Mouse (Mus musculus) heart, embryonic 16.5 days (tissue): ENCODE results near the gene Hoxa3. TPM values are rescaled to one million over a fixed set of nuclear protein-coding genes. Genes with fewer than 3 reads are reported as not detected.

Experiments used
- ATAC-seq: fragments of 200-750 bp; cut with Nextera tagmentation; replicated peaks from 2 replicates; pipeline ENCODE4 v1.8.0; 2017; ENCODE audit warnings: moderate number of reproducible peaks; ENCODE audit not compliant: insufficient read depth, low FRiP score; ENCODE audit errors: extremely low read depth
- H3K27ac ChIP-seq: fragments of 300-500 bp; sonication (generic); 2 replicates; pipeline ENCODE4 v1.5.1; 2014; ENCODE audit warnings: mild to moderate bottlenecking, low read length, control low read depth, moderate library complexity
- H3K27me3 ChIP-seq: fragments of 300-500 bp; sonication (generic); 2 replicates; pipeline ENCODE4 v1.6.1; 2014; ENCODE audit warnings: low read length, mixed read lengths; ENCODE audit not compliant: control insufficient read depth, insufficient read depth
- H3K36me3 ChIP-seq: fragments of 300-500 bp; sonication (generic); 2 replicates; pipeline ENCODE4 v1.6.1; 2014; ENCODE audit not compliant: control insufficient read depth, insufficient read depth
- H3K4me1 ChIP-seq: fragments of 300-500 bp; sonication (generic); 2 replicates; pipeline ENCODE4 v1.6.1; 2014; ENCODE audit warnings: low read length, mixed read lengths; ENCODE audit not compliant: control insufficient read depth, insufficient read depth
- H3K4me2 ChIP-seq: fragments of 300-500 bp; sonication (generic); 2 replicates; pipeline ENCODE4 v1.6.1; 2014; ENCODE audit warnings: low read depth, mild to moderate bottlenecking, control low read depth, low read length
- H3K4me3 ChIP-seq: fragments of 300-500 bp; sonication (generic); 2 replicates; pipeline ENCODE4 v1.5.1; 2014; ENCODE audit warnings: mild to moderate bottlenecking, control low read depth, low read length
- H3K9ac ChIP-seq: fragments of 300-500 bp; sonication (generic); 2 replicates; pipeline ENCODE4 v1.6.1; 2014; ENCODE audit warnings: low read length, control low read depth
- H3K9me3 ChIP-seq: fragments of 300-500 bp; sonication (generic); replicated peaks from 2 replicates; pipeline ENCODE4 v1.6.1; 2016; ENCODE audit warnings: low read length; ENCODE audit not compliant: control insufficient read depth
- WGBS: fragments of 180-500 bp; shearing (Covaris S2); extraction: QIAGEN DNeasy Blood & Tissue Kit; methylation state at CpG from one replicate; pipeline ENCODE4 v1.1.7; 2014; 5-methylcytosine and 5-hydroxymethylcytosine counted together
- polyA plus RNA-seq: library from polyadenylated mRNA; unstranded; fragments of >200 nt; fragmentation: Nextera tagmentation; extraction: Ambion mirVana; gene quantifications from 2 replicates; pipeline ENCODE4 v1.2.1, GENCODE M21; 2015

Hoxa3 gene
- polyA plus RNA-seq, 1 experiment from 2014 or later, result 0.89 TPM

DNA sequence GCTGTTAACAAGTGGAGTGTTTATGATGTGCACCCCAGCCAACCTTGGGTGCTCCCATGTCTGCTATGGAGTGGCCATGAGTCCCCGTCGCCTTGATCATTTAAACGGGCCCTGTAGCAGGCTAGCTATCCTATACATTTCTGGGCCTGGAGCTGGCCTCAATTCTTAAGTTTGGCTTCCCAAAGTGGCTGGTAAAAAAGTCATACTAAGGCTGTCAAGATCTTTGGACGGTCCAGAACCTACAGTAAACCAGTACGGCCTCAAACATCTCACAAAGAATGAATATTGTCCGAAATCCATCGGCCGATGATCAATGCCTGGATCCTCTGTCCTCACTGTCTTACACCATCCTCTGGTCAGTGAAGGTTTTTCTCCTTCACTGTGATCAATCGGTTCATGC lies 22.1 kb upstream of the Hoxa3 start:
- Histone ChIP-seq H3K27ac (no peak overlapping the region), H3K4me3 (no peak overlapping the region), H3K9me3 (no peaks in the 10 kb centered on the region), H3K4me2 (no peak overlapping the region), H3K27me3 (peaks cover 84% of the 10 kb centered on the region), H3K4me1 (no peaks in the 10 kb centered on the region), H3K9ac (no peak overlapping the region), H3K36me3 (no peaks in the 10 kb centered on the region)
- 30% methylated on average over 9 of the region's 9 CpGs for WGBS
- no peak for ATAC-seq

DNA sequence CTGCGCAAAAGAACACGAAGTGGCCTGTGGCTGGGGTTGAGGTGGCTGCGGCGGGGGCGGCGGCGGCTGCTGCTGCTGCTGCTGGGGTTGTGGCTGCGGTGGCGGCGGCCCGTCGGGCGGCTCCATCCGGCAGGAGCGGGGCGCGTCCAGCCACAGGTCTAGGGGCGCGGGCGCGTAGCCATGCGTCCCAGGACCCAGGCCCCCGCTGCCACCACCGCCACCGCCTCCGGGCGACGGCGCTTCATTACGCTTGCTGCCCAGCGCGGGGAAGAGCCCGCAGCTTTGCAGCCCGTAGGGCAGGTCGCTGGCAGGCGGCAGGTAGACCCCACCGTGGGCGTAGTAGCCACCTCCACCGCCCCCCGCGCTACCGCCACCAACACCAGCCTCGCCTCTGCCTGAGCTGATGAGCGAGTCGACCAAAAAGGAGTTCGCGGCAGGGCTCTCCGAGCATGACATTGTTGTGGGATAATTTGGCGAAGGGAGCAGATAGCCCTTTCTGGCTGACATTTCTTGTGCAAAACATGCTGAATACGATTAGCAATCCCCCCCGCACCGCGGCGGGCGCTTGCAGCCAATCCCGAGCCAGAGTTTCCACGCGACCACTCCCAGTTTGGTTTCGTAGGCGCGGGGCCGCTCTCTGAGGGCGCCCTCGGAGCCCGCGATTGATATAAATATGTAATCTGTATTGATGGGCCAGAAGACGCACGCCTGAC lies 21.4 kb upstream of the Hoxa3 start:
- Histone ChIP-seq H3K9me3 (no peaks in the 10 kb centered on the region), H3K4me3 (no peak overlapping the region), H3K27ac (no peak overlapping the region), H3K4me1 (no peaks in the 10 kb centered on the region), H3K9ac (no peak overlapping the region), H3K36me3 (no peaks in the 10 kb centered on the region), H3K27me3 (peaks cover 84% of the 10 kb centered on the region), H3K4me2 (no peak overlapping the region)
- no peak for ATAC-seq
- WGBS, result 2% methylated on average over 64 of the region's 68 CpGs

DNA sequence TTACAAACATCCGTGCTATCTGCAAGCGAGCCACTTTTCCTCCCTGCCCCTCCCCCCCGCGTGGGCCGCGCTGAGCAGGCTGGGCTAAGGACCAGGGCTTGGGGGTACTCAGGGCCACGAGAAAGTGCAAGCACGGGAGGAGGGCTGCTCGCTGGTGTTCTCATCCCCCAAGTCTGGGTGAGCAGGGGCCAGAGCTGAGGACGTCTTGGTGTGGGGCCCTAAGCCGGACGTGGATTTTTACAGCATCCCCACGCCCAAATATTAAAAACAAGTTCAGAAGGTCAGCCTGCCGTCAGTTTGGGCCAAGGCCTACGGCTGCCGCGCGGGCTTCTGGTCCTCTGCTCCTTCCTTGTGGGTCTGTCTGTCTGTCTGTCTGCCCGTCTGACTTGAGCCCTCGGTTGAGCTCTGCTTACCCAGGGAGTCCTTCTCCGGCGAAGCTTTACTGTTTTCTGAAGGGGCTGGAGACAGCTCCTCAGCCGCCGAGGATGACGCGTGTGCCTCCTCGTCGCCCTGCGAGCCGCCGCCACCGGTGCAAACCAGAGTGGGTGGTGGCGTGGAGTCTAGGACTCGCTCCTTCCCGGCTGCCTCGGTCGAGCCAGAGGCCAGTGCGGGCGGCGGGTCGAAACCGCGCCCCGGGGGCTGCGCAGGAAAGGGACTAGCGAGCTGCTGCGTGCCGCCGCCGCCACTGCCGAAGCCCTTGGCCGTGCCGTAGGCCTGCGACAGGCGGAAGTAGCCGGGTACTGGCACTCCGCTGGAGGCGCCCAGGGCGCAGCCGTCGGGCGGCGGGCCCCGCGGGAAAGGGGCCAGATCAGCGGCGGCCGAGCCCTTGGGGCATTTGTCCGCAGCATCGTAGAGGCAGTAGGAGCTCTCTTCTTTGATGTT lies 20.7 kb upstream of the Hoxa3 start:
- ATAC-seq, result no peak
- H3K4me3 ChIP-seq, result peak overlapping the region; percentile 16
- no peak overlapping the region for H3K4me2 ChIP-seq
- no peaks in the 10 kb centered on the region for H3K4me1 ChIP-seq
- H3K9ac ChIP-seq, result no peak overlapping the region
- no peaks in the 10 kb centered on the region for H3K9me3 ChIP-seq
- H3K27me3 ChIP-seq, result peaks cover 86% of the 10 kb centered on the region
- H3K36me3 ChIP-seq, result no peaks in the 10 kb centered on the region
- H3K27ac ChIP-seq, result no peak overlapping the region
- WGBS, result 2% methylated on average over 70 of the region's 70 CpGs

DNA sequence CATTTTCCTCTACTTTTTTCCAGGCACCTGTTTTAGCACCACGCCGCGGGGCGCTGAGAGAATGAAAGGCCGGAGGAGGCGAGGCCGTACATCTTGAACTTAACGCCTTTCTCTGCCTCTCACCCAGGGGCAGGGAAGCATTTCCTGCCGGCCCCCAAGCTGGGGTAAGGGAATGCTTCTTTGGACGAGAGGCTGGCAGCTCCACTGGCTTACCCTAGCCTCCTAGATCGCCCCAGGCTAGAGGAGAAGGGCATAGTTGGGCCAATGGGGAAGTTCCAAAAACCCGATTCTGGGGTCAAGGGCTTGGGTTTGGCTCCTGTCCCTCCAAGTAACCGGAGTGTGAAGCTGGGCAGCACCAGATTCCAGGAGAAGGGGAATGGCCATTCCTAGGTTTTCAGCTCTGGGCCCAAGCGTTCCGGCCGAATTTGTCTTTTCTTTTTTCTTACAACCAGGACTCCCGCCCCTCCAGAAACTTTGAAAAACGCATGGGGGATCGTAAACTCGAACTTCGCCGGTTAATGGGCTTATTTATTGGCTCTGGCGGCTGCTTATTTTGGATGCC lies 19.9 kb upstream of the Hoxa3 start:
- 2% methylated on average over 23 of the region's 23 CpGs for WGBS
- Histone ChIP-seq H3K36me3 (no peaks in the 10 kb centered on the region), H3K27me3 (peaks cover 86% of the 10 kb centered on the region), H3K27ac (no peak overlapping the region), H3K9me3 (no peaks in the 10 kb centered on the region), H3K9ac (no peak overlapping the region), H3K4me3 (no peak overlapping the region), H3K4me1 (no peaks in the 10 kb centered on the region), H3K4me2 (no peak overlapping the region)
- no peak for ATAC-seq

DNA sequence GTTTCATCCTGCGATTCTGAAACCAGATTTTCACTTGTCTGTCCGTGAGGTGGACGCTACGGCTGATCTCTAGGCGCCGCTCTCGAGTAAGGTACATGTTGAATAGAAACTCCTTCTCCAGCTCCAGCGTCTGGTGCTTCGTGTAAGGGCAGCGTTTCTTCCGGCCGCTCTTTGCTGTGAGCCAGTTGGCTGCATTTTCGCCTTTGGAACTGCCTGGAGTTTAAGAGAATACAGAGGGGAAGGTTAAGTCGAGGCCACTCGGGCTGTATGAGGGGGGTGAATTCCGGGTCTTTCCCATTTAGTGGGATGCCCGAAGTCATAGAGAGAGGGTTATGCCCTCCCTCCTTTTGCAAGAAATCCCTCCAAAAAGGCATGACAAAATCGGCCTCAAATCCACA lies 19.4 kb upstream of the Hoxa3 start:
- H3K4me1 ChIP-seq, result no peaks in the 10 kb centered on the region
- H3K27me3 ChIP-seq, result peaks cover 85% of the 10 kb centered on the region
- no peaks in the 10 kb centered on the region for H3K9me3 ChIP-seq
- 2% methylated on average over 18 of the region's 18 CpGs for WGBS
- H3K4me2 ChIP-seq, result no peak overlapping the region
- ATAC-seq, result no peak
- no peak overlapping the region for H3K9ac ChIP-seq
- H3K4me3 ChIP-seq, result no peak overlapping the region
- H3K27ac ChIP-seq, result no peak overlapping the region
- H3K36me3 ChIP-seq, result no peaks in the 10 kb centered on the region

DNA sequence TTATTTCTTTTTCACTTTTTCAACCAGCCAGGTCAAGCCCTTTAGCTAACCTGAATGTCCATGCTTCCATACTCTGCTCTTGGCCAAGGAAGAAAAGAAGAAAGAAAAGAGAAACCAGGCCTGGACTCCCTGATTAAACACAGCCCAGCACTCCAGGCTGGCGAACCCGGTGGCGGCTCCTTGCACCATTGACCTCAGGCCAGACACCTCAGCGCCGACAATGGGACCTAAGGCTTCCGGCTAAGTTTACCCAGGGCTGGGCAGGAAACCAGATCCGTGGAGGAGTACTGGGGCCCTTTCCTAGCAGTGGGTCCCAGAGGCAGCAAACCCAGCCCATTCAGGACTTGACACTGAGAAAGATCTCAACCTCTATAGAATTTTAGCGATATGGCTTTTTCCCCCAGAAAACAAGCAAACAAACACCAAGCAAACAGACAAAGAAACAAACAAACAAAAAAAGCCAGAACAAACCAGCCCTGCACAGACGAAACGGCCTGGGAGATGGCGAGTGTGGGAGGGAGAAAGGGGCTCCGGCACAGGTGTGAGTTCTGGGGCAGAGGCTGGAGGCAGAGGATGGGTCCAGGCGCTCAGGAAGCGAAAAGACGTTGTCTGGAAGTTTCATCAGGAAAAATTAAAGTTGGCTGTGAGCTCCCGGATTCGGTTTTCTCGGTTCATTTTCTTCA lies 18.9 kb upstream of the Hoxa3 start:
- H3K4me1 ChIP-seq, result no peaks in the 10 kb centered on the region
- H3K27ac ChIP-seq, result no peak overlapping the region
- H3K4me3 ChIP-seq, result no peak overlapping the region
- H3K9me3 ChIP-seq, result no peaks in the 10 kb centered on the region
- no peak overlapping the region for H3K4me2 ChIP-seq
- ATAC-seq, result no peak
- H3K27me3 ChIP-seq, result peaks cover 85% of the 10 kb centered on the region
- no peaks in the 10 kb centered on the region for H3K36me3 ChIP-seq
- WGBS, result 4% methylated on average over 18 of the region's 18 CpGs
- no peak overlapping the region for H3K9ac ChIP-seq

DNA sequence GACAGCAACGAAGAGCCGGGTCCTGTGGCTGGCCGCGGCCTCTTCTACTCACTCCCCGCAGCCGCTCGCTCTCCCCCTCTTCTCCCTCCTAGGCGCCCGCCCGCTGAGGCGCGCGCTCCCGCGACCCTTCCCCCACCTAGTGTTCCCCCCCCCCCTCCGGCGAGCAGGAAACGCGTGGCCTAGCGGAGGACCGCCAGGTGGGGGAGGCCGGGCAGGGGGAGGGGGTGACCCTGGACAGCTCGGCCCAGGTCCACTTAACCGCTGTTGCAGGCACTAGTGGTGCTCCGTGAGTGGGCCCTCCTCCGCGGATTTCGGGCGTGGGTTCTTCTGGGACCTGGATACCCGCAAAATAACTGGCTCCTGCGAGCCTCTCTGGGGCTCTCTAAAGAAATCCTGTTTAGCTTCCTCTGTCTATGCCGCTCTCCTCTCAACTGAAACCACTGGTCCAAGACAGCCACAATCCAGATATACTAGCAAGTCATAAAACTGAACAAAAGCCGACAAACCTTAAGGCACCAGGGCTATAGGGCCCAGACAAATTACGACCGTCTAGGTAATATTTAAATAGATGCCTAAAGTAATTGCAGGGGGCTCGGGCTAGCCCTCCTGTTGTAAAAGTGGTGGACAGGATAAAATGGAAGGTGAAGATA lies 17.5 kb upstream of the Hoxa3 start, which contains the start of gene Hoxa9:
Gene Hoxa9 (minus strand): TSS at position 574 of the 650 bp plus-strand sequence.
- H3K4me3 ChIP-seq, result no peak within 1 kb of the TSS
- H3K4me2 ChIP-seq, result no peak within 1 kb of the TSS
- H3K9ac ChIP-seq, result no peak within 1 kb of the TSS
- H3K27me3 ChIP-seq, result peaks cover 85% of the 10 kb centered on the region
- H3K27ac ChIP-seq, result no peak within 1 kb of the TSS
- 2% methylated on average over 29 of the region's 36 CpGs for WGBS
- no peak for ATAC-seq
- no peaks in the 10 kb centered on the region for H3K36me3 ChIP-seq
- H3K9me3 ChIP-seq, result no peaks in the 10 kb centered on the region
- no peaks in the 10 kb centered on the region for H3K4me1 ChIP-seq

DNA sequence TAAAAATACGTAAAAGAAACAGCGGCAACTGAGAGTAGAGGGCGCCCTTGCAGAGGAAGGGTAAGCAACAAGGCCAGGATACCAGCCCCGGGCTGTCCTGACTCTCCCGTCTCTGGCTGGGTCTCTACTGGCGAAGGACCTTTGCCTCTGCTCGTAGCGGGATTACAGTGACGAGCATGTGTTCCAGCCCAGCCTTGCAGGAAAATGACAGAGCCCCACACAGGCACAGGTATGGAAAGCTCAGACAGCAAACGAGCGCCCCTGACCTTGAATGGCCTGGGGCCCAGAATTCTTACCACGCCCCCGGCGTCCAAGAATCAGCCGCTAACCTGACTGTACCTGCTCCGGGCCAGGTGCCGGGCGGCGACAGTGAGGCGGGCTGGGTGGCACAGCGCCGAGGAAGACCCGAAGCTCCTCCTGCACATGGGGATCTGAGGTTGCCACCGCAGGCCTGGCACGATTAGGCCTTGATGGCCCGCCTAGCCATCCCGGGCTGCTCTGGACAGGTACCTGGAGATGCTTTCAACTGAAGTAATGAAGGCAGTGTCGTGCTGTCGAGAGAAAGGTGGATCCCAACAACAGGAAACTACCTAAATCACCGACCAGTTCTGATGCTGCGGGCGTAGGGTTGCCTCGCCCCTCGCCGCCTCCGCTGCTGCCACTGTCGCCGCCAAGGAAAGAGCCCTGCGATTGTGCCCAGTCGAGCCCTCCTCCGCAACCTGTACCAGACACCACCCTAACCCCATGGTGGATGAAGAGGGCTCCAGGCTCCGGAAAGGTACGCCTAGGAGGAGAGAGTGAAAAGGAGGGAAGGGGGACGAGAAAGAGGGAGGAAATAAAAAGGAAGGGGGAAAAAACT lies 16.7 kb upstream of the Hoxa3 start:
- 3% methylated on average over 44 of the region's 44 CpGs for WGBS
- Histone ChIP-seq H3K9me3 (no peaks in the 10 kb centered on the region), H3K4me1 (no peaks in the 10 kb centered on the region), H3K9ac (no peak overlapping the region), H3K36me3 (no peaks in the 10 kb centered on the region), H3K27me3 (peaks cover 85% of the 10 kb centered on the region), H3K4me3 (no peak overlapping the region), H3K27ac (no peak overlapping the region), H3K4me2 (no peak overlapping the region)
- no peak for ATAC-seq
